Mouse (Mus musculus) heart, postnatal 0 days (tissue): ENCODE measurements around the gene Gabrb3. TPM values are rescaled to one million over a fixed set of nuclear protein-coding genes. Genes with fewer than 3 reads are reported as not detected.

Experiments
- ATAC-seq: fragments of 200-750 bp; cut with Nextera tagmentation; 2 replicates; pipeline ENCODE4 v1.8.0; 2017; ENCODE audit warnings: low read depth, moderate number of reproducible peaks, moderate library complexity; ENCODE audit not compliant: insufficient read depth
- DNase-seq: peaks from one replicate; pipeline ENCODE4 v3.0.0-alpha.2; 2016; ENCODE audit warnings: low spot score
- H3K27ac ChIP-seq: fragments of 300-500 bp; sonication (generic); 2 replicates; pipeline ENCODE4 v1.5.1; 2014; ENCODE audit warnings: low read depth, mild to moderate bottlenecking
- H3K27me3 ChIP-seq: fragments of 300-500 bp; sonication (generic); 2 replicates; pipeline ENCODE4 v1.6.1; 2014; ENCODE audit warnings: low read length, mixed read lengths; ENCODE audit not compliant: control insufficient read depth, insufficient read depth
- H3K36me3 ChIP-seq: fragments of 300-500 bp; sonication (generic); replicated peaks from 2 replicates; pipeline ENCODE4 v1.6.1; 2014; ENCODE audit warnings: low read length, mixed read lengths; ENCODE audit not compliant: control insufficient read depth, insufficient read depth
- H3K4me1 ChIP-seq: fragments of 300-500 bp; sonication (generic); 2 replicates; pipeline ENCODE4 v1.6.1; 2014; ENCODE audit warnings: antibody characterized with exemption; ENCODE audit not compliant: control insufficient read depth, insufficient read depth
- H3K4me2 ChIP-seq: fragments of 300-500 bp; sonication (generic); 2 replicates; pipeline ENCODE4 v1.6.1; 2014; ENCODE audit warnings: low read depth, mild to moderate bottlenecking, low read length, moderate library complexity
- H3K4me3 ChIP-seq: fragments of 300-500 bp; sonication (generic); 2 replicates; pipeline ENCODE4 v1.5.1; 2014; ENCODE audit warnings: low read depth, low read length
- H3K9ac ChIP-seq: fragments of 300-500 bp; sonication (generic); replicated peaks from 2 replicates; pipeline ENCODE4 v1.6.1; 2014; ENCODE audit warnings: low read depth, low read length, mixed read lengths
- H3K9me3 ChIP-seq: fragments of 300-500 bp; sonication (generic); replicated peaks from 2 replicates; pipeline ENCODE4 v1.6.1; 2016; ENCODE audit warnings: low read length; ENCODE audit not compliant: control insufficient read depth
- CTCF ChIP-seq: IDR thresholded peaks from 2 replicates; pipeline ENCODE4 v1.5.1; 2016; ENCODE audit warnings: antibody characterized with exemption, control low read depth, low read depth
- EP300 ChIP-seq: IDR thresholded peaks from 2 replicates; pipeline ENCODE4 v1.6.1; 2016; ENCODE audit warnings: antibody characterized with exemption, low read depth
- WGBS: fragments of 180-500 bp; shearing (Covaris S2); extraction: QIAGEN DNeasy Blood & Tissue Kit; methylation state at CpG from one replicate; pipeline ENCODE4 v1.1.7; 2014; 5-methylcytosine and 5-hydroxymethylcytosine counted together
- polyA plus RNA-seq: library from polyadenylated mRNA; unstranded; fragments of >200 nt; fragmentation: Nextera tagmentation; extraction: Ambion mirVana; gene quantifications from 2 replicates; pipeline ENCODE4 v1.2.1, GENCODE M21; 2015
- total RNA-seq: library from RNA; depleted of rRNA; stranded (reverse); fragments of >200 nt; gene quantifications from 2 replicates; pipeline ENCODE4 v1.2.3, GENCODE M21; 2014; ENCODE audit warnings: low replicate concordance

Gabrb3 gene
- total and polyA plus RNA-seq, 2 experiments from 2014 or later, result 0.04 to 0.07 TPM

DNA sequence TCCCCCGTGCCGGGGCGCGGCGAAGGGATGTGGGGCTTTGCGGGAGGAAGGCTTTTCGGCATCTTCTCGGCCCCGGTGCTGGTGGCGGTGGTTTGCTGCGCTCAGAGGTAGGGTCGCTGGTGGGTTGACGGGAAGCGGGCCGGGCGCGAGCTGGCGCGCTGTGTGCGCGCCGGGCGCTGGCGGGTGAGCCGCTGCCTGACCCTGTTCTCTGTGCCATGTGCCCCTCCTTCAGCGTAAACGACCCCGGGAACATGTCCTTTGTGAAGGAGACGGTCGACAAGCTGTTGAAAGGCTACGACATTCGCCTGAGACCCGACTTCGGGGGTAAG lies 171.7 kb downstream of the Gabrb3 start:
- H3K9me3 ChIP-seq, result no peaks in the 10 kb centered on the region

DNA sequence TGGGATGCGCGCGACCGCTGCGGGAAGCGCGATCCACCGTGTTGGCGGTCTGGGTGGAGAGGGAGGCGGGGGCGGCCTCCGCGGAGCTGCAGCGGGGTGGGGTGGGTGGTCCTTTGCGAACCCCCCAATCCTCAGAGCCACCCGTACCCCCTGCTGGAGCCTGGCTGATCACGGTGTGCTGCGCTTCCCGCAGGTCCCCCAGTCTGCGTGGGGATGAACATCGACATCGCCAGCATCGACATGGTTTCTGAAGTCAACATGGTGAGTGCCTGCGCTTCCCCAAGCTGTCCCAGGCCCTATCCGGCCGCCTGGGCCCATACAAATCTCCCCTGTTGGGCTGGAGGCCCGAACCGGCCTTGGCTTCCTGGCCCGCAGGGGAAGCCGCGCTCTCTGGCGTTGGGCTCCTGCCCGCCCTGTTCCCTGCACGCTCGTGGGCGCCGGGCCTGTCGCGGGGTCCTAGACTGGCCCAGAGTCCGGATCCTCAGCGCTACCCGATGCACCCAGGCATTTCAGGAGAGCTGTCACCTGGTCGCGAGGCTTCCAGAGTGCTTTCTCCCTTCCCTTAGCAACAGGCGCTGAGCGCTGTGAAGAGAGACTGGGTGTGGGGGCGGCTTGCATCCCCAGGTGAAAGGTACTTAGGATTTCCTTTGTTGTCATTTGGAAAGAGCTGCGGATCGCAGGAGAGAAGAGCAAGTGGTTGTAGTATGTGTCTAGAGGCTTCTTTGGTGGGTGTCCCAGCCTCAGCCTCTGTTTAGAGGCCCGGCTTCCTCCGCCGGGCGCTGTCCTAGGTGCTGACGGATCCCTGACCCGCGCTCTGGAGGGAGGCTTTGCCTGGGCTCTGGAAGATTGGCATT lies 172.3 kb downstream of the Gabrb3 start:
- no peaks in the 10 kb centered on the region for H3K9me3 ChIP-seq
- DNase-seq (peak; percentile 12), ATAC-seq (peak; percentile 59; the same call in 1 of the 2 replicates)
- no peak for TF ChIP-seq EP300
- no peak for TF ChIP-seq CTCF
- no peak overlapping the region for H3K27ac ChIP-seq
- H3K27me3 ChIP-seq, result peaks cover 35% of the 10 kb centered on the region
- peak overlapping the region; percentile 67 for H3K4me3 ChIP-seq
- H3K4me1 ChIP-seq, result no peaks in the 10 kb centered on the region
- under 1% methylated on average over 56 of the region's 56 CpGs for WGBS
- H3K36me3 ChIP-seq, result no peaks in the 10 kb centered on the region
- peak overlapping the region; percentile 92 for H3K4me2 ChIP-seq
- no peak overlapping the region for H3K9ac ChIP-seq

More for the DNA sequence above, 171.7 kb downstream of the Gabrb3 start:
- Histone ChIP-seq H3K27ac (no peak overlapping the region), H3K4me1 (no peaks in the 10 kb centered on the region), H3K27me3 (peaks cover 35% of the 10 kb centered on the region), H3K9ac (no peak overlapping the region), H3K4me3 (peak overlapping the region; percentile 67), H3K4me2 (peak overlapping the region; percentile 92), H3K36me3 (no peaks in the 10 kb centered on the region)
- 2% methylated on average over 29 of the region's 34 CpGs for WGBS
- TF ChIP-seq EP300, result no peak
- no peak for TF ChIP-seq CTCF
- ATAC-seq (peak; percentile 45; the same call in 1 of the 2 replicates), DNase-seq (no peak)

DNA sequence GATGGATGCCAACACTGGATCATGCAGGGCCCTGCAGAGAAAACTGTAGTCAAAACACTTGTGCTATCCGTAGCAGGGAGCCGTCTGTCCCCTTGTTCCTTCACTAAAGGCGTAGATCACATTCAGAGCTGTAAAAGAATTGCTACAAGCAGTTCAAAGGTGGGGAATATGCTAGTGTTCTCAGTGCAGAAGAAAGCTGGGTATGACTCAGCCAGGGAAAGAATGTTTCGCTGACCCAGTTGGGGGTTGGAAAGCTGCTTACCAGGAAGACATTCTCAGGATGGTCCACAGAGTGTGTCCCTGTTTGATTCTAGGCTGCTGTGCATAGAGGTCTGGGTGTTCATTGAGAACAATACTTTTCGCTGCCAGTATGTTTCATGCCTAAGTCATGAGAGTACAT lies 177.8 kb downstream of the Gabrb3 start:
- no peaks in the 10 kb centered on the region for H3K36me3 ChIP-seq
- TF ChIP-seq EP300 (no peak), CTCF (no peak)
- WGBS, result 68% methylated on average over 5 of the region's 5 CpGs
- no peak overlapping the region for H3K27ac ChIP-seq
- no peaks in the 10 kb centered on the region for H3K4me1 ChIP-seq
- H3K9ac ChIP-seq, result no peak overlapping the region
- no peak for ATAC-seq
- H3K4me3 ChIP-seq, result no peak overlapping the region
- DNase-seq, result no peak
- no peak overlapping the region for H3K4me2 ChIP-seq
- H3K9me3 ChIP-seq, result no peaks in the 10 kb centered on the region
- peaks cover under 1% of the 10 kb centered on the region; the same call in 1 of the 2 replicates for H3K27me3 ChIP-seq

DNA sequence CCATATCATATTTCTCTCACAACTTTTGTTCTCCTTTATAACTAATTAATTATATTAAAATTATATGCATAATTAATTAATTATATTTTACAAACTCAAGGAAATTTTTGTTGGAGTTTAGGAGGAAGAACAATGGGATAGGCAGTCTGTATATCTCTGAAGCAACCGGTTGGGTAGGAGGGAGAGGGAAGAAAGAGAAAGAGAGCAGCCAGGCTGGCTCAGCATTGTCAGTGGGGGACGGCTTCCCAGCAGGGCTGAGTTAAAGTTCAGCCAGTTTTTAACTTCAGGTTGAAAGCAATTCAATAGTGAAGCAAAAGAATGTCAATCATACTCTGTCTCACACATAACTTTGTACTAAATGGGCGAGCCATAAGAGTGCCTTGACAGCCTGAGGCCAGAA lies 199.2 kb downstream of the Gabrb3 start:
- DNase-seq (no peak), ATAC-seq (no peak)
- no peaks in the 10 kb centered on the region for H3K4me1 ChIP-seq
- H3K27ac ChIP-seq, result no peak overlapping the region
- no peaks in the 10 kb centered on the region for H3K36me3 ChIP-seq
- TF ChIP-seq EP300 (no peak), CTCF (no peak)
- H3K4me2 ChIP-seq, result no peak overlapping the region
- H3K4me3 ChIP-seq, result no peak overlapping the region
- no peak overlapping the region for H3K9ac ChIP-seq
- no peaks in the 10 kb centered on the region for H3K27me3 ChIP-seq
- WGBS, result 29% methylated on average over 3 of the region's 3 CpGs
- H3K9me3 ChIP-seq, result no peaks in the 10 kb centered on the region

DNA sequence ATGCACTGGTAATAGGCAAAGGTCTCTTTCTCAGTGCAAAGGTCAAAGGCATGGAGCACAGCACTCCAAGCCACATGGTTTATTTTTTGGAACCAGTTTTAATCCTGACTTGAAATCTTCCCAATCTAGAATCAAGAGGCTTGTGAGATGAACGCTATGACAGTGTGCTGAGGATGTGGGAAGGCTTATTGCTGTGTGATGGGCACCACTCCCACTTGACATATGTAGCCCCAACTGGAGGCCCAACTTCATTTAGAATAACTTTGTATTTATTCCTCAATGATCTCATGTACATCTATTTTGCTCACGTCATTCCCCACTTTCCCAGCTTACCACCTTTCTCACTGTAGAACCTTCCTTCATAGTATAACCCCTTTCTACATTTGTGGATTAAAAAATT lies 200.5 kb downstream of the Gabrb3 start:
- Histone ChIP-seq H3K4me3 (no peak overlapping the region), H3K4me2 (no peak overlapping the region), H3K9ac (no peak overlapping the region), H3K27me3 (no peaks in the 10 kb centered on the region), H3K9me3 (no peaks in the 10 kb centered on the region), H3K27ac (no peak overlapping the region), H3K4me1 (no peaks in the 10 kb centered on the region), H3K36me3 (no peaks in the 10 kb centered on the region)
- TF ChIP-seq EP300, result no peak
- no peak for TF ChIP-seq CTCF
- WGBS, result 87% methylated on average over 2 of the region's 2 CpGs
- ATAC-seq, result no peak
- DNase-seq, result no peak
